Comparison of ENCODE assay signal across 8 mouse cellular contexts in the genomic region with DNA sequence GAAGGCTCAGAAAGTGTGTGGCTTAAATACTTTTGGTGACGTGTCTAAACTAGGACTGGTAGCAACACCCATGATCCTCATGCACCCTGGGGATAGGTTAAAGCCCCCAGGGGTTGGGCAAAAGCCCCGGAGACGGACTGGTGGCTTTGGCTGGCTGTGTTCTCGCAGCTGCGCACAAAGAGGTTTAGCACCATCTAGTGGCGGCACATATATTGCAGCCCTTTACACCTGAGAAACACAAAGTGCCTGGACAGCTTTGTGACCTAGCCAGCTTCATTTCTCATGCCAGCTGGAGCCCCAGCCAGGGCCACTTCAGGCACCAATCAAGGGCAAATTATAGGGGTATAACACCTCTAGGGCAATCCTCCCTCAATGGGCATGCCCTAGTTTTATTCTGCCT. TPM values are rescaled to one million over a fixed set of nuclear protein-coding genes. Genes with fewer than 3 reads are reported as not detected.
A peak's percentile ranks its signal among the peaks of the same experiment; 100 is the strongest.
DNase-seq lines count a peak whose midpoint lies in the region; ATAC-seq and TF ChIP-seq lines count a peak whose summit lies in the region.
"Not testable (repeated sequence)": the region's sequence is repeated elsewhere in the genome, so short reads cannot be mapped to it uniquely, and the experiment has no call there.

No protein-coding gene starts in this region.

- under 1% methylated on average over 6 of the region's 6 CpGs for WGBS in forebrain, embryonic 12.5 days
- WGBS in heart, postnatal 0 days: 1% methylated on average over 5 of the region's 6 CpGs
- 0% methylated on average over 6 of the region's 6 CpGs for WGBS in liver, embryonic 12.5 days (ENCODE audit: insufficient replicate concordance)
- 2% methylated on average over 6 of the region's 6 CpGs for WGBS in neural tube, embryonic 11.5 days
- 2% methylated on average over 6 of the region's 6 CpGs for WGBS in stomach, embryonic 14.5 days

- H3K4me3 ChIP-seq in forebrain, embryonic 12.5 days (replicated peaks); liver, embryonic 12.5 days; neural tube, embryonic 11.5 days (ENCODE audit: low read depth, low read length): not testable (repeated sequence)
- H3K4me3 ChIP-seq in heart, postnatal 0 days (ENCODE audit: low read depth, low read length): peak overlapping the region; percentile 28
- 0 out of 2 replicates have a peak overlapping the region, but pooled peaks have one; percentile 8 for H3K4me3 ChIP-seq in stomach, embryonic 14.5 days (ENCODE audit: low read depth, low read length)

- H3K36me3 ChIP-seq in forebrain, embryonic 12.5 days (replicated peaks): peaks cover 13% of the 10 kb centered on the region
- not testable (repeated sequence) for H3K36me3 ChIP-seq in heart, postnatal 0 days (replicated peaks; ENCODE audit: control insufficient read depth, insufficient read depth, low read length); neural tube, embryonic 11.5 days (ENCODE audit: control insufficient read depth, insufficient read depth, low read length); stomach, embryonic 14.5 days (ENCODE audit: control insufficient read depth, insufficient read depth, low read length)
- peaks cover 17% of the 10 kb centered on the region for H3K36me3 ChIP-seq in liver, embryonic 12.5 days

- not testable (repeated sequence) for H3K9ac ChIP-seq in forebrain, embryonic 12.5 days; heart, postnatal 0 days (replicated peaks; ENCODE audit: low read depth, low read length); liver, embryonic 12.5 days; neural tube, embryonic 11.5 days (ENCODE audit: low read length); stomach, embryonic 14.5 days (replicated peaks; ENCODE audit: low read depth, low read length)

- peak; percentile 80 for TF ChIP-seq CTCF in heart, postnatal 0 days (IDR thresholded peaks at IDR 0.05; ENCODE audit: low read depth)

- H3K27me3 ChIP-seq in forebrain, embryonic 12.5 days: peaks cover 49% of the 10 kb centered on the region
- peaks cover 12% of the 10 kb centered on the region for H3K27me3 ChIP-seq in heart, postnatal 0 days (ENCODE audit: control insufficient read depth, insufficient read depth, low read length)
- H3K27me3 ChIP-seq in liver, embryonic 12.5 days (replicated peaks): peaks cover 44% of the 10 kb centered on the region
- H3K27me3 ChIP-seq in neural tube, embryonic 11.5 days (ENCODE audit: control insufficient read depth, insufficient read depth, low read length): peaks cover 34% of the 10 kb centered on the region
- H3K27me3 ChIP-seq in stomach, embryonic 14.5 days (ENCODE audit: control insufficient read depth, insufficient read depth, low read length): not testable (repeated sequence)

- peak; percentile 84 to 89 for DNase-seq in CD8-positive naive resting alpha-beta T cell, adult 2 months (ENCODE audit: low read depth in 2 of 2, low spot score in 2 of 2)
- DNase-seq in c-Kit-negative CD71-positive TER-119-positive erythroid progenitor cells, embryonic 14.5 days (ENCODE audit: low read depth, low spot score): peak; percentile 41
- peak; percentile 53 for DNase-seq in heart, postnatal 0 days (ENCODE audit: low spot score)
- peak; percentile 91 to 96 for DNase-seq in kidney, postnatal 25 days
- DNase-seq in neural tube, embryonic 11.5 days (ENCODE audit: low spot score): peak; percentile 80

- peaks cover 13% of the 10 kb centered on the region for H3K4me1 ChIP-seq in forebrain, embryonic 12.5 days
- peaks cover 20% of the 10 kb centered on the region; the same call in 1 of the 2 replicates for H3K4me1 ChIP-seq in heart, postnatal 0 days (ENCODE audit: control insufficient read depth, insufficient read depth)
- peaks cover 57% of the 10 kb centered on the region for H3K4me1 ChIP-seq in liver, embryonic 12.5 days
- H3K4me1 ChIP-seq in neural tube, embryonic 11.5 days (ENCODE audit: control insufficient read depth, insufficient read depth, low read length); stomach, embryonic 14.5 days (ENCODE audit: control insufficient read depth, insufficient read depth, low read length): not testable (repeated sequence)

- H3K4me2 ChIP-seq in forebrain, embryonic 12.5 days: peak overlapping the region; percentile 37
- H3K4me2 ChIP-seq in heart, postnatal 0 days (ENCODE audit: low read depth, low read length): peak overlapping the region; percentile 54
- H3K4me2 ChIP-seq in liver, embryonic 12.5 days: peak overlapping the region; percentile 47
- 0 out of 2 replicates have a peak overlapping the region, but pooled peaks have one; percentile 22 for H3K4me2 ChIP-seq in neural tube, embryonic 11.5 days (ENCODE audit: low read depth)
- H3K4me2 ChIP-seq in stomach, embryonic 14.5 days (replicated peaks; ENCODE audit: low read depth, low read length): peak overlapping the region; percentile 40

- H3K9me3 ChIP-seq in forebrain, embryonic 12.5 days; heart, postnatal 0 days (replicated peaks; ENCODE audit: control insufficient read depth, low read length); liver, embryonic 12.5 days (replicated peaks); neural tube, embryonic 11.5 days (ENCODE audit: control insufficient read depth, low read length); stomach, embryonic 14.5 days (ENCODE audit: control insufficient read depth, low read depth, low read length): not testable (repeated sequence)

- not testable (repeated sequence) for TF ChIP-seq EP300 in heart, postnatal 0 days (IDR thresholded peaks at IDR 0.05; ENCODE audit: low read depth)

- not testable (repeated sequence) for H3K27ac ChIP-seq in forebrain, embryonic 12.5 days; heart, postnatal 0 days (ENCODE audit: low read depth); liver, embryonic 12.5 days; neural tube, embryonic 11.5 days (ENCODE audit: low read depth, low read length); stomach, embryonic 14.5 days (ENCODE audit: low read length)

- not testable (repeated sequence) for ATAC-seq in forebrain, embryonic 12.5 days (ENCODE audit: low FRiP score); liver, embryonic 12.5 days; neural tube, embryonic 11.5 days (ENCODE audit: insufficient read depth, low FRiP score, low TSS enrichment)
- ATAC-seq in heart, postnatal 0 days (ENCODE audit: insufficient read depth, low read depth): peak; percentile 42
- ATAC-seq in stomach, embryonic 14.5 days (ENCODE audit: insufficient number of reproducible peaks, insufficient read depth, low FRiP score, low read depth): peak; percentile 17; the same call in 1 of the 2 replicates

RNA-seq across cellular contexts. Expression of a gene that starts 1.1 kb away (rescaled TPM):
- 0.20 and 0.41 TPM in 2 replicates for polyA plus RNA-seq in forebrain, embryonic 12.5 days (2016; fragmentation: Nextera tagmentation; extraction: Ambion mirVana)
- total RNA-seq in heart, postnatal 0 days (2014; rRNA removed; ENCODE audit: low replicate concordance): not detected in 2 replicates
- 0.10 and 0.22 TPM in 2 replicates for polyA plus RNA-seq in heart, postnatal 0 days (2015; fragmentation: Nextera tagmentation; extraction: Ambion mirVana)
- 1.3 and 1.8 TPM in 2 replicates for polyA plus RNA-seq in liver, embryonic 12.5 days (2016; fragmentation: Nextera tagmentation; extraction: Ambion mirVana)
- polyA plus RNA-seq in neural tube, embryonic 11.5 days (2014; fragmentation: Nextera tagmentation; extraction: Ambion mirVana): 0.20 and 0.52 TPM in 2 replicates
- polyA plus RNA-seq in stomach, embryonic 14.5 days (2014; fragmentation: Nextera tagmentation; extraction: Ambion mirVana): 0.13 and 0.52 TPM in 2 replicates

RNA-seq across cellular contexts. Expression of a gene that starts 1.9 kb away (rescaled TPM):
- 0.40 TPM in 1 of 2 replicates, not detected in the other for polyA plus RNA-seq in forebrain, embryonic 12.5 days (2016; fragmentation: Nextera tagmentation; extraction: Ambion mirVana)
- total RNA-seq in heart, postnatal 0 days (2014; rRNA removed; ENCODE audit: low replicate concordance): 0.31 and 0.34 TPM in 2 replicates
- 2.8 and 3.6 TPM in 2 replicates for polyA plus RNA-seq in heart, postnatal 0 days (2015; fragmentation: Nextera tagmentation; extraction: Ambion mirVana)
- 10.7 and 11.2 TPM in 2 replicates for polyA plus RNA-seq in liver, embryonic 12.5 days (2016; fragmentation: Nextera tagmentation; extraction: Ambion mirVana)
- 0.32 TPM in 1 of 2 replicates, not detected in the other for polyA plus RNA-seq in neural tube, embryonic 11.5 days (2014; fragmentation: Nextera tagmentation; extraction: Ambion mirVana)
- polyA plus RNA-seq in stomach, embryonic 14.5 days (2014; fragmentation: Nextera tagmentation; extraction: Ambion mirVana): 2.3 and 2.6 TPM in 2 replicates

RNA-seq across cellular contexts. Expression of a gene that starts 5.6 kb away (rescaled TPM):
- polyA plus RNA-seq in forebrain, embryonic 12.5 days (2016; fragmentation: Nextera tagmentation; extraction: Ambion mirVana): 0.13 and 0.19 TPM in 2 replicates
- 0.62 TPM in 1 of 2 replicates, not detected in the other for total RNA-seq in heart, postnatal 0 days (2014; rRNA removed; ENCODE audit: low replicate concordance)
- 0.38 and 0.40 TPM in 2 replicates for polyA plus RNA-seq in heart, postnatal 0 days (2015; fragmentation: Nextera tagmentation; extraction: Ambion mirVana)
- 3.1 and 3.6 TPM in 2 replicates for polyA plus RNA-seq in liver, embryonic 12.5 days (2016; fragmentation: Nextera tagmentation; extraction: Ambion mirVana)
- polyA plus RNA-seq in neural tube, embryonic 11.5 days (2014; fragmentation: Nextera tagmentation; extraction: Ambion mirVana): 0.18 and 0.27 TPM in 2 replicates
- 0.42 and 0.88 TPM in 2 replicates for polyA plus RNA-seq in stomach, embryonic 14.5 days (2014; fragmentation: Nextera tagmentation; extraction: Ambion mirVana)

RNA-seq across cellular contexts. Expression of a gene that starts 14.7 kb away (rescaled TPM):
- polyA plus RNA-seq in forebrain, embryonic 12.5 days (2016; fragmentation: Nextera tagmentation; extraction: Ambion mirVana): 47.9 and 52.0 TPM in 2 replicates
- 20.2 and 26.3 TPM in 2 replicates for total RNA-seq in heart, postnatal 0 days (2014; rRNA removed; ENCODE audit: low replicate concordance)
- polyA plus RNA-seq in heart, postnatal 0 days (2015; fragmentation: Nextera tagmentation; extraction: Ambion mirVana): 13.1 and 14.2 TPM in 2 replicates
- 56.0 and 59.4 TPM in 2 replicates for polyA plus RNA-seq in liver, embryonic 12.5 days (2016; fragmentation: Nextera tagmentation; extraction: Ambion mirVana)
- 51.9 and 53.8 TPM in 2 replicates for polyA plus RNA-seq in neural tube, embryonic 11.5 days (2014; fragmentation: Nextera tagmentation; extraction: Ambion mirVana)
- 36.6 and 38.8 TPM in 2 replicates for polyA plus RNA-seq in stomach, embryonic 14.5 days (2014; fragmentation: Nextera tagmentation; extraction: Ambion mirVana)

RNA-seq across cellular contexts. Expression of a gene that starts 14.7 kb away (rescaled TPM):
- 68.8 and 74.1 TPM in 2 replicates for polyA plus RNA-seq in forebrain, embryonic 12.5 days (2016; fragmentation: Nextera tagmentation; extraction: Ambion mirVana)
- total RNA-seq in heart, postnatal 0 days (2014; rRNA removed; ENCODE audit: low replicate concordance): 51.9 and 58.1 TPM in 2 replicates
- 62.9 and 65.0 TPM in 2 replicates for polyA plus RNA-seq in heart, postnatal 0 days (2015; fragmentation: Nextera tagmentation; extraction: Ambion mirVana)
- polyA plus RNA-seq in liver, embryonic 12.5 days (2016; fragmentation: Nextera tagmentation; extraction: Ambion mirVana): 34.3 and 35.2 TPM in 2 replicates
- 68.6 and 76.8 TPM in 2 replicates for polyA plus RNA-seq in neural tube, embryonic 11.5 days (2014; fragmentation: Nextera tagmentation; extraction: Ambion mirVana)
- 83.0 and 99.4 TPM in 2 replicates for polyA plus RNA-seq in stomach, embryonic 14.5 days (2014; fragmentation: Nextera tagmentation; extraction: Ambion mirVana)

Comparison
In these comparisons a context has a peak if more than half of its experiments do, and no peak if none do; other contexts are left out.
1. DNase-seq: peak in every context shown above with its lines; median percentile 94 in kidney, postnatal 25 days; 86 in CD8-positive naive resting alpha-beta T cell, adult 2 months; 80 in neural tube, embryonic 11.5 days; 53 in heart, postnatal 0 days; 41 in c-Kit-negative CD71-positive TER-119-positive erythroid progenitor cells, embryonic 14.5 days.